Mouse (Mus musculus) thymus, adult 2 months (tissue): Measurements from ENCODE around the gene Traf4.

ENCODE experiments used
- CTCF ChIP-seq: fragments of 200-500 bp; IDR thresholded peaks from 2 replicates; pipeline ENCODE4 v1.5.1; 2012; ENCODE audit warnings: mild to moderate bottlenecking, control low read depth, low read length, moderate library complexity, borderline replicate concordance; ENCODE audit not compliant: control insufficient read depth, poor library complexity, insufficient read depth; ENCODE audit errors: extremely low read depth
- POLR2A ChIP-seq: fragments of 200-500 bp; IDR thresholded peaks from 2 replicates; pipeline ENCODE4 v1.6.1; 2012; ENCODE audit warnings: mild to moderate bottlenecking, low read length, control low read depth, moderate library complexity; ENCODE audit not compliant: control insufficient read depth, poor library complexity, insufficient read depth; ENCODE audit errors: extremely low read depth

DNA sequence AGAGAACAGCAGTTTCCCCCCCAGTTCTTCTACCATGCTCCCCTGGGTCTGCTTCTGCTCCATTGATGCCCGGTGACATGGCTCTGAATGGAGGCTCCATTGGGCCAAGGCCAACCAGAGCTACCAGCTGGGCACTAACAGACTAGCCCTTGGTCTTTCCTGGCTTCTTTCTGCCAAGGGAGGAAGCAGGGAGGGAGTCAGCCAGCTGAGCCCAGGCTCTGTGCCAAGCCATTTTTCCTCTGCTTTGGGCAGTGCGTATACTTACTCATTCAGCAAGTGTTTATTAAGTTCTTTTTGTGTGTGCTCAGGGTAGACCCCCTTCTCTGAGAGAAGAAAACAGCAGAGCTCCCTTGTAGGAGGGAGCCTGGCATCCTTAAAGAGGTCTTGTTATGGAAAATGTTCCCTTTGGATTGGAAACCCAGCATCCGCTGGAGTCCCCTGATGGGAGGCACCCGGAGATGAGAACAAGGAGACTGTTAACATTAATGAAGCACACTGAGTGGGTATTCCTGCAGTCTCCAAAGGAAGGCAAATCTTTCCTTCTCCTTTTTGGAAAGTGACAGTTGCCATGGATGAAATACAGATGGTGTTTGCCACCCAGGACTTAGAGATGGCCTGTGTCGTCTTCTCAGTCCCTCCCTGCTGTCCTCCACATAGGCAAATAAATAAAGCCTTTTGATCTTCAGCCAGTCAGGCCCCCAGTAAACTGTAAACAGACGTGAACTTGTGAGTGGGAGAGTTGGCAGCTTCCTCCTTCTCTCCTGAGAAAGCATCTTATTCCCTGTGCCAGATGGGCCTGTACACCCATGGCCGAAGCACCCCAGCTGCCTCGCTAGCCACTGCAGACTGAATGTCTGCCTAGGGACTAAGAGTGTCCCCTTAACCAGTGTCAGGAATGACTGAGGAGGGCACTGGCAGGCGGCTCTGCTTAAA is 12.8 kb downstream of the Traf4 start:
- TF ChIP-seq POLR2A, result no peak
- no peak for TF ChIP-seq CTCF
